Mouse (Mus musculus) midbrain, embryonic 13.5 days (tissue): ENCODE measurements at regions not wholly inside any gene's neighbourhood (a gene's known extent, or its start where the extent isn't known, plus 50 kb on each side); places are given as distances from the start of the nearest gene placed in this dataset.
A peak's percentile ranks its signal among the peaks of the same experiment; 100 is the strongest.

Experiments used
- ATAC-seq: fragments of 200-750 bp; cut with Nextera tagmentation; 2 replicates; pipeline ENCODE4 v1.8.0; 2017; ENCODE audit warnings: mild to moderate bottlenecking, moderate TSS enrichment, moderate library complexity
- H3K27ac ChIP-seq: fragments of 300-500 bp; sonication (generic); 2 replicates; pipeline ENCODE4 v1.5.1; 2015; ENCODE audit warnings: inconsistent platforms, mild to moderate bottlenecking, moderate library complexity
- H3K27me3 ChIP-seq: fragments of 300-500 bp; sonication (generic); 2 replicates; pipeline ENCODE4 v1.6.1; 2015; ENCODE audit warnings: mild to moderate bottlenecking, inconsistent platforms
- H3K36me3 ChIP-seq: fragments of 300-500 bp; sonication (generic); 2 replicates; pipeline ENCODE4 v1.6.1; 2015; ENCODE audit warnings: mild to moderate bottlenecking, inconsistent platforms
- H3K4me1 ChIP-seq: fragments of 300-500 bp; sonication (generic); replicated peaks from 2 replicates; pipeline ENCODE4 v1.6.1; 2015; ENCODE audit warnings: inconsistent platforms
- H3K4me2 ChIP-seq: fragments of 300-500 bp; sonication (generic); replicated peaks from 2 replicates; pipeline ENCODE4 v1.6.1; 2015; ENCODE audit warnings: moderate library complexity, mild to moderate bottlenecking, inconsistent platforms
- H3K4me3 ChIP-seq: fragments of 300-500 bp; sonication (generic); replicated peaks from 2 replicates; pipeline ENCODE4 v1.5.1; 2015; ENCODE audit warnings: mild to moderate bottlenecking, inconsistent platforms
- H3K9ac ChIP-seq: fragments of 300-500 bp; sonication (generic); replicated peaks from 2 replicates; pipeline ENCODE4 v1.6.1; 2015; ENCODE audit warnings: mild to moderate bottlenecking, inconsistent platforms
- H3K9me3 ChIP-seq: fragments of 300-500 bp; sonication (generic); 2 replicates; pipeline ENCODE4 v1.6.1; 2016; ENCODE audit warnings: mild to moderate bottlenecking, inconsistent platforms
- WGBS: fragments of 180-500 bp; shearing (Covaris S2); methylation state at CpG from one replicate; pipeline ENCODE4 v1.1.7; 2015; 5-methylcytosine and 5-hydroxymethylcytosine counted together

- no peak overlapping the region for H3K27ac ChIP-seq
- no peaks in the 10 kb centered on the region for H3K27me3 ChIP-seq
- H3K4me1 ChIP-seq = 0 out of 2 replicates have a peak, but pooled peaks cover 9% of the 10 kb centered on the region
- no peaks in the 10 kb centered on the region for H3K36me3 ChIP-seq
- H3K9ac ChIP-seq = no peak overlapping the region
- no peak overlapping the region for H3K4me2 ChIP-seq
- H3K4me3 ChIP-seq = no peak overlapping the region
- WGBS = 39% methylated on average over 11 of the region's 11 CpGs
- no peaks in the 10 kb centered on the region for H3K9me3 ChIP-seq
- ATAC-seq = peak; percentile 45; the same call in 1 of the 2 replicates
These were observed 385.7 kb downstream of the Olfm4 start for GRCm38 (mm10) chr14:80369448-80370153.

- Histone ChIP-seq H3K4me1 (0 out of 2 replicates have a peak, but pooled peaks cover 9% of the 10 kb centered on the region), H3K9ac (no peak overlapping the region), H3K9me3 (no peaks in the 10 kb centered on the region), H3K36me3 (no peaks in the 10 kb centered on the region), H3K27ac (no peak overlapping the region), H3K4me2 (no peak overlapping the region), H3K27me3 (no peaks in the 10 kb centered on the region), H3K4me3 (no peak overlapping the region)
- WGBS = 95% methylated on average over 1 of the region's 1 CpGs
- no peak for ATAC-seq
These were observed 390.4 kb downstream of the Olfm4 start for GRCm38 (mm10) chr14:80374290-80374689.

GRCm38 (mm10) chr14:80377064-80377463, 393.2 kb downstream of the Olfm4 start:
- H3K4me2 ChIP-seq = no peak overlapping the region
- ATAC-seq = no peak
- H3K9me3 ChIP-seq = no peaks in the 10 kb centered on the region
- no peak overlapping the region for H3K4me3 ChIP-seq
- H3K27ac ChIP-seq = no peak overlapping the region
- WGBS = 41% methylated on average over 1 of the region's 1 CpGs
- no peak overlapping the region for H3K9ac ChIP-seq
- H3K4me1 ChIP-seq = no peaks in the 10 kb centered on the region
- no peaks in the 10 kb centered on the region for H3K27me3 ChIP-seq
- no peaks in the 10 kb centered on the region for H3K36me3 ChIP-seq

- no peaks in the 10 kb centered on the region for H3K36me3 ChIP-seq
- no peak overlapping the region for H3K9ac ChIP-seq
- 59% methylated on average over 2 of the region's 2 CpGs for WGBS
- ATAC-seq = 0 out of 2 replicates have a peak, but pooled peaks have one; percentile 56
- no peaks in the 10 kb centered on the region for H3K27me3 ChIP-seq
- no peak overlapping the region for H3K4me2 ChIP-seq
- H3K9me3 ChIP-seq = no peaks in the 10 kb centered on the region
- H3K4me1 ChIP-seq = no peaks in the 10 kb centered on the region
- no peak overlapping the region for H3K27ac ChIP-seq
- H3K4me3 ChIP-seq = no peak overlapping the region
These were observed 407.5 kb downstream of the Olfm4 start for GRCm38 (mm10) chr14:80391418-80391817.

- Histone ChIP-seq H3K4me1 (no peaks in the 10 kb centered on the region), H3K36me3 (no peaks in the 10 kb centered on the region), H3K4me3 (no peak overlapping the region), H3K9me3 (no peaks in the 10 kb centered on the region), H3K9ac (no peak overlapping the region), H3K27ac (no peak overlapping the region), H3K4me2 (no peak overlapping the region), H3K27me3 (no peaks in the 10 kb centered on the region)
- WGBS = 94% methylated on average over 2 of the region's 2 CpGs
- no peak for ATAC-seq
These were observed 424.4 kb downstream of the Olfm4 start for GRCm38 (mm10) chr14:80408317-80408716.

- Histone ChIP-seq H3K9ac (no peak overlapping the region), H3K27me3 (no peaks in the 10 kb centered on the region), H3K9me3 (no peaks in the 10 kb centered on the region), H3K4me3 (no peak overlapping the region), H3K27ac (no peak overlapping the region), H3K4me2 (no peak overlapping the region), H3K36me3 (no peaks in the 10 kb centered on the region), H3K4me1 (no peaks in the 10 kb centered on the region)
- WGBS = 85% methylated on average over 3 of the region's 3 CpGs
- ATAC-seq = no peak
These were observed 435.0 kb downstream of the Olfm4 start for GRCm38 (mm10) chr14:80418810-80419325.

DNA sequence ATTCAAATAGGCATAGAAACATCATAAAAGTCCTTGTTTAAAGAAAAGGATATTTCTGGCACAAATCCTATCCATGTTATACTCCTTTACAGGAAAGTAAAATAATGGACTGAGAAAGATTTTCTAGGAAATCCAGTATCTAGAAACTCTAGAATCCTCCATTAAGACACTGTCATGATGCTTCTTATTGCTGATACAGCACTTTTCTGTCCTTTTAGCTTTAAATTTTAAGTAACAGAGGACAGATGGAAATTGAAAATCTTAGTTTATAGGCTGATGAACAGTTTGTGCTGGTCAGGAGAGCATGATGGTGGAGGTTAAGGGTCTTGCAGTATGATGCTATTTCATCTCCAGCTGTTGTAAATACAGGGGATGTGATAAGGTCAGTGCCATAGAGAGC, 459.9 kb downstream of the Olfm4 start:
- no peak overlapping the region for H3K4me2 ChIP-seq
- no peak for ATAC-seq
- no peak overlapping the region for H3K27ac ChIP-seq
- H3K36me3 ChIP-seq = no peaks in the 10 kb centered on the region
- H3K4me1 ChIP-seq = no peaks in the 10 kb centered on the region
- H3K9me3 ChIP-seq = no peaks in the 10 kb centered on the region
- H3K4me3 ChIP-seq = no peak overlapping the region
- H3K27me3 ChIP-seq = no peaks in the 10 kb centered on the region
- no peak overlapping the region for H3K9ac ChIP-seq

GRCm38 (mm10) chr14:80471470-80471869, 487.6 kb downstream of the Olfm4 start:
- Histone ChIP-seq H3K27me3 (no peaks in the 10 kb centered on the region), H3K4me1 (no peaks in the 10 kb centered on the region), H3K27ac (no peak overlapping the region), H3K9ac (no peak overlapping the region), H3K36me3 (no peaks in the 10 kb centered on the region), H3K9me3 (no peaks in the 10 kb centered on the region), H3K4me3 (no peak overlapping the region), H3K4me2 (no peak overlapping the region)
- WGBS = 27% methylated on average over 1 of the region's 1 CpGs
- ATAC-seq = no peak

DNA sequence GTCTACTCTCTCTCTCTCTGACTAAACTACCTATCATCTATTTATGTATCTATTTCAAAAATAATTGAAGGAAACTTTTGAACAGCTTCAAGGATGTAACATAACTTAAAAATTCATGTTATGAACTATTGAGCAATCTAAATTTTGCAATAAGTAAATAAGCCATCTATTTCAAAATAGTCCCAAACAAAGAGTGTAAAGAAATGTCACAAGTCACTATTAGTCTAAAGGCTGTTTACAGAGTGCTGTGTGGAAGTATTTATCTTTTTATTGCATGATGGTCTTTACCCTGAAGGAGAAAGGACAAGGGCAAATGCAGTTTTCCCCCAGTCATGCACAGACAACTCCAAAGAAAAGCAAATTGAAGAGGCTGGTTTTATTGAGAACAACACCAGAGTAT, 496.0 kb downstream of the Olfm4 start:
- Histone ChIP-seq H3K4me2 (no peak overlapping the region), H3K27ac (no peak overlapping the region), H3K9me3 (no peaks in the 10 kb centered on the region), H3K27me3 (no peaks in the 10 kb centered on the region), H3K4me1 (no peaks in the 10 kb centered on the region), H3K4me3 (no peak overlapping the region), H3K9ac (no peak overlapping the region), H3K36me3 (no peaks in the 10 kb centered on the region)
- ATAC-seq = no peak

- no peaks in the 10 kb centered on the region for H3K27me3 ChIP-seq
- H3K4me2 ChIP-seq = no peak overlapping the region
- H3K27ac ChIP-seq = no peak overlapping the region
- 75% methylated on average over 3 of the region's 3 CpGs for WGBS
- H3K4me1 ChIP-seq = no peaks in the 10 kb centered on the region
- H3K4me3 ChIP-seq = no peak overlapping the region
- H3K36me3 ChIP-seq = no peaks in the 10 kb centered on the region
- no peak overlapping the region for H3K9ac ChIP-seq
- no peak for ATAC-seq
- H3K9me3 ChIP-seq = no peaks in the 10 kb centered on the region
These were observed 498.9 kb downstream of the Olfm4 start for GRCm38 (mm10) chr14:80482771-80483170.

DNA sequence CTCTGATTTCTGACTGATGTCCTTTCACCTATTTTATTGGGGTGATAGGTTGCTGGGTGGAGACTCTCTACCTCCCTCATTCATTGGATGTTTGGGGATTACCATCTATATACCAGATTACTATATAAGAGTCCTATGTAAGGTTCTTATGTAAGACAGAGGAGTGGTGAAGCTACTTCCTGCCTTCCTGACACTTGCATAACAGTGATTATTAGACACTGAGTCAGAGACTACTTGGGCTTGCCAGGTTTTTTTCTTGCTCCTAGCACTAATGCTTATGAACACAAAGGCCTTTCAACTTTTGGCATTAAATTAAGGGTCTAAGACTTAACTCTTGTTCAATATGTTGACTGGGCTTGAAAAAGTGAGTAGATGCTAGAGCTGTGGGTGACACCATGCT, 500.4 kb downstream of the Olfm4 start:
- no peak overlapping the region for H3K27ac ChIP-seq
- H3K36me3 ChIP-seq = no peaks in the 10 kb centered on the region
- ATAC-seq = no peak
- no peaks in the 10 kb centered on the region for H3K27me3 ChIP-seq
- H3K4me1 ChIP-seq = no peaks in the 10 kb centered on the region
- no peak overlapping the region for H3K9ac ChIP-seq
- no peak overlapping the region for H3K4me3 ChIP-seq
- H3K9me3 ChIP-seq = no peaks in the 10 kb centered on the region
- H3K4me2 ChIP-seq = no peak overlapping the region

DNA sequence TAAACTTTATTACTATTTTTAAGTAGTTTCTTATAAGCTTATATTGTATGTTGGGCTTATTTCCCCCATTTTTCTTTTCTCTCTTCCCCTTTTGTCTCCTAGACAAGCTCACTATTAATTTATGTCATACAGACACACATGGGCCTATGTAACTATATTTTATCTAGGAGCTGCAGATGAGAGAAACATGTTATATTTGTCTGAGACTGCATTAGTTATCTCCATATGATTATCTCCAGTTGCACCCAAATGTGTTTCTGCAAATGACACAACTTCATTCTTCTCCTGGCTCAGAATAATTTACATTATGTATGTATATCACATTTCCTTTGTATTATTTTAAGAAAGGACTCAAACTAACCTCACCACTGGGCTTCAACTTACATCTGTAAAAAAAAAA, 501.3 kb downstream of the Olfm4 start:
- no peak for ATAC-seq

GRCm38 (mm10) chr14:80486605-80487004, 502.7 kb downstream of the Olfm4 start:
- Histone ChIP-seq H3K27ac (no peak overlapping the region), H3K9ac (no peak overlapping the region), H3K9me3 (no peaks in the 10 kb centered on the region), H3K4me2 (no peak overlapping the region), H3K4me1 (no peaks in the 10 kb centered on the region), H3K4me3 (no peak overlapping the region), H3K27me3 (no peaks in the 10 kb centered on the region), H3K36me3 (no peaks in the 10 kb centered on the region)
- no peak for ATAC-seq
- 85% methylated on average over 6 of the region's 6 CpGs for WGBS

More for the DNA sequence above, 501.3 kb downstream of the Olfm4 start:
- no peaks in the 10 kb centered on the region for H3K36me3 ChIP-seq
- H3K27me3 ChIP-seq = no peaks in the 10 kb centered on the region
- H3K9me3 ChIP-seq = no peaks in the 10 kb centered on the region
- H3K4me2 ChIP-seq = no peak overlapping the region
- no peaks in the 10 kb centered on the region for H3K4me1 ChIP-seq
- no peak overlapping the region for H3K4me3 ChIP-seq
- no peak overlapping the region for H3K27ac ChIP-seq
- no peak overlapping the region for H3K9ac ChIP-seq
